Mouse (Mus musculus) stomach, embryonic 15.5 days (tissue): ENCODE measurements around the gene Prepl. TPM values are rescaled to one million over a fixed set of nuclear protein-coding genes. Genes with fewer than 3 reads are reported as not detected.

ENCODE experiments used
- ATAC-seq: fragments of 200-750 bp; cut with Nextera tagmentation; 2 replicates; pipeline ENCODE4 v1.8.0; 2017; ENCODE audit warnings: low read depth, moderate number of reproducible peaks, moderate TSS enrichment; ENCODE audit not compliant: insufficient read depth, low FRiP score
- H3K27ac ChIP-seq: fragments of 300-500 bp; sonication (generic); 2 replicates; pipeline ENCODE4 v1.5.1; 2015; ENCODE audit warnings: mild to moderate bottlenecking, inconsistent platforms
- H3K27me3 ChIP-seq: fragments of 300-500 bp; sonication (generic); replicated peaks from 2 replicates; pipeline ENCODE4 v1.6.1; 2015; ENCODE audit warnings: inconsistent platforms
- H3K36me3 ChIP-seq: fragments of 300-500 bp; sonication (generic); 2 replicates; pipeline ENCODE4 v1.6.1; 2015; ENCODE audit warnings: inconsistent platforms
- H3K4me1 ChIP-seq: fragments of 300-500 bp; sonication (generic); 2 replicates; pipeline ENCODE4 v1.6.1; 2015; ENCODE audit warnings: inconsistent platforms
- H3K4me2 ChIP-seq: fragments of 300-500 bp; sonication (generic); 2 replicates; pipeline ENCODE4 v1.6.1; 2015; ENCODE audit warnings: mild to moderate bottlenecking, inconsistent platforms
- H3K4me3 ChIP-seq: fragments of 300-500 bp; sonication (generic); replicated peaks from 2 replicates; pipeline ENCODE4 v1.5.1; 2015; ENCODE audit warnings: inconsistent platforms
- H3K9ac ChIP-seq: fragments of 300-500 bp; sonication (generic); 2 replicates; pipeline ENCODE4 v1.6.1; 2015; ENCODE audit warnings: inconsistent platforms
- H3K9me3 ChIP-seq: fragments of 300-500 bp; sonication (generic); 2 replicates; pipeline ENCODE4 v1.6.1; 2016; ENCODE audit warnings: inconsistent platforms
- WGBS: fragments of 180-500 bp; shearing (Covaris S2); methylation state at CpG from one replicate; pipeline ENCODE4 v1.1.7; 2015; 5-methylcytosine and 5-hydroxymethylcytosine counted together
- polyA plus RNA-seq: library from polyadenylated mRNA; unstranded; fragments of >200 nt; fragmentation: Nextera tagmentation; extraction: Ambion mirVana; gene quantifications from 2 replicates; pipeline ENCODE4 v1.2.1, GENCODE M21; 2015

Prepl gene
- polyA plus RNA-seq, 1 experiment from 2014 or later: 23.5 TPM

DNA sequence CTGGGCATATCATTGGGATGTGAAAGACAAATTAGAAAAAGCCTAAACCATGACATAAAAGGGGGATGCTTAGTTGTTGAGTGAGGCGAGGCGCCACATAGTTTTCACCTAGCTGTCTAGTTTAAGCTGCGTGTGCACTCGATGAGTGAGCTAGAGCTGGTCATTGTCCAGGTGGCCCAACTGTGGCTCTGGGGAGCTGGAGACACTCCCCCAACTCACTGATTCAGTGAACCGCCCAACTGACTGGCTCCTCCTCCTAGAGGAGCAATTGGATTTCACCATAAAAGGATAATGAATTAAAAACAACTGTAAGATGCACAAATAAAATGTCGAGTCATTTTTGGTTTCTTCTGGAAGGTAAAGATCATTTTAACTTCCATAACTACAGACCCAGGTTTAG is 1.0 kb downstream of the Prepl start:
- H3K9me3 ChIP-seq: no peaks in the 10 kb centered on the region
- H3K4me2 ChIP-seq: peak overlapping the region; percentile 84
- H3K4me3 ChIP-seq: peak overlapping the region; percentile 97
- H3K27ac ChIP-seq: no peak overlapping the region
- H3K4me1 ChIP-seq: 0 out of 2 replicates have a peak, but pooled peaks cover 4% of the 10 kb centered on the region
- no peaks in the 10 kb centered on the region for H3K27me3 ChIP-seq
- no peak overlapping the region for H3K9ac ChIP-seq
- WGBS: 50% methylated on average over 6 of the region's 6 CpGs
- ATAC-seq: no peak
- H3K36me3 ChIP-seq: no peaks in the 10 kb centered on the region

DNA sequence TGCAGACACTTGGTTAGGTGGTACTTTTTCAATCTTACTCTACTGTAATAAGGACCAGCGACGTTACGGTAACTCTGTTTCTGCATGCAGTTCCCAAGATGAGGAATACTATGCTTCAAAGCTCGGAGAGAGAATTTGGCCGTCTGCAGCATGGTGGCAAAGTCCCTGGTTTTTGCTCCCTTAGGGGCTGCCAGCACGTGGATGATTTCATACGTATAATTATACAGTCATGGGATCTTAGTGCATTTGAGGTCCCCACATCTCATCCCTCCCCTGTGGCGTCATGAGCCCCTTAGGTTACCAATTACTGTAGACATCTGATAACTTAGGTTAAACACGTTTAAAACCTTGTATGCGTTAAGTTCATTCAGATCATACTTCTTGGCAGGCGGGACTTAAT is 1.6 kb downstream of the Prepl start:
- H3K4me1 ChIP-seq: 0 out of 2 replicates have a peak, but pooled peaks cover 4% of the 10 kb centered on the region
- H3K4me2 ChIP-seq: no peak overlapping the region
- WGBS: 84% methylated on average over 11 of the region's 11 CpGs

GRCm38 (mm10) chr17:85087591-85087990 is 2.5 kb downstream of the Prepl start:
- Histone ChIP-seq H3K27me3 (no peaks in the 10 kb centered on the region), H3K4me1 (0 out of 2 replicates have a peak, but pooled peaks cover 4% of the 10 kb centered on the region), H3K4me2 (no peak overlapping the region), H3K4me3 (no peak overlapping the region), H3K9me3 (no peaks in the 10 kb centered on the region), H3K27ac (no peak overlapping the region), H3K36me3 (no peaks in the 10 kb centered on the region), H3K9ac (no peak overlapping the region)
- WGBS: 90% methylated on average over 5 of the region's 5 CpGs
- no peak for ATAC-seq

More for the DNA sequence above, 1.6 kb downstream of the Prepl start:
- Histone ChIP-seq H3K27ac (no peak overlapping the region), H3K4me3 (no peak overlapping the region), H3K9me3 (no peaks in the 10 kb centered on the region), H3K9ac (no peak overlapping the region), H3K36me3 (no peaks in the 10 kb centered on the region), H3K27me3 (no peaks in the 10 kb centered on the region)
- ATAC-seq: no peak

GRCm38 (mm10) chr17:85086501-85086900 is 3.5 kb downstream of the Prepl start:
- Histone ChIP-seq H3K27me3 (no peaks in the 10 kb centered on the region), H3K27ac (no peak overlapping the region), H3K36me3 (no peaks in the 10 kb centered on the region), H3K4me3 (no peak overlapping the region), H3K4me1 (0 out of 2 replicates have a peak, but pooled peaks cover 4% of the 10 kb centered on the region), H3K9me3 (no peaks in the 10 kb centered on the region), H3K4me2 (no peak overlapping the region), H3K9ac (no peak overlapping the region)
- no peak for ATAC-seq
- WGBS: 77% methylated on average over 1 of the region's 1 CpGs

GRCm38 (mm10) chr17:85085335-85085734 is 4.7 kb downstream of the Prepl start:
- Histone ChIP-seq H3K27me3 (no peaks in the 10 kb centered on the region), H3K9me3 (no peaks in the 10 kb centered on the region), H3K4me2 (no peak overlapping the region), H3K27ac (no peak overlapping the region), H3K4me1 (0 out of 2 replicates have a peak, but pooled peaks cover 4% of the 10 kb centered on the region), H3K36me3 (no peaks in the 10 kb centered on the region), H3K4me3 (no peak overlapping the region), H3K9ac (no peak overlapping the region)
- 82% methylated on average over 2 of the region's 2 CpGs for WGBS
- no peak for ATAC-seq

DNA sequence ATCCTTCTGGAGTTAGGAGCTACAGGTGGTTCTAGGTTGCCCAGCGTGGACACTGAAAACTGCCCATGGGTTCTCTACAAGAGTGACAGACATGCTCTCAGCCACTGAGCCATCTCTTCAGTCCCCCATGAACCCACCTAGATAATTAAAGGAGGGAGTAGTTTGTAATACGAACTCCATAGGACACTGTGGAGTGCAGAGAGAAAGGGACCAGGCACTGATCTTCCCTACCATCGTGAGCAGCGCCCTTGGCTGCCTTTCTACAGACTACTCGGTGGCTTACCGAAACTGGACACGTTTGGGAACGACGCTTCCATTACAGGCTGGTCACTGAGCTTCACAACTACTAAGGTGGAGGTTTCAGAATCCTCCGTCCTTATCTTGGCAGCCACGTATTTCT is 9.3 kb downstream of the Prepl start:
- H3K27ac ChIP-seq: no peak overlapping the region
- ATAC-seq: no peak
- H3K9ac ChIP-seq: no peak overlapping the region
- no peaks in the 10 kb centered on the region for H3K4me1 ChIP-seq
- 96% methylated on average over 11 of the region's 11 CpGs for WGBS
- no peaks in the 10 kb centered on the region for H3K27me3 ChIP-seq
- no peak overlapping the region for H3K4me3 ChIP-seq
- H3K36me3 ChIP-seq: peaks cover 15% of the 10 kb centered on the region
- H3K9me3 ChIP-seq: no peaks in the 10 kb centered on the region
- no peak overlapping the region for H3K4me2 ChIP-seq

DNA sequence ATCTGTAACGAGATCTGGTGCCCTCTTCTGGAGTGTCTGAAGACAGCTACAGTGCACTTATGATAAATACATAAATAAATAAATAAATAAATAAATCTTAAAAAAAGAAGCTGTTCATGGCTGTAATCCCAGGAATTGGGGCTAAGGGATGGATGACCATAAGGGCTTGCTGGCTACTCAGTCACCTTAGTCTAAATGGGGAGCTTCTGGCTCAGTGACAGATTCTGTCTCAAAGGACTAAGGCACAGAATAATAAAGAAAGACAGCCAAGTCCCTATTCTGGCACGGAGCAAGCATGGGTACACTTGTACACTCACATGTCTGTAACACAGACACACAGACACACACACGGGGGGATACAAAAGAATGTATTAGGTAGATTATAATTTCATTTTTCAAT is 10.8 kb downstream of the Prepl start:
- H3K4me2 ChIP-seq: no peak overlapping the region
- H3K9ac ChIP-seq: no peak overlapping the region
- no peak overlapping the region for H3K27ac ChIP-seq
- no peak for ATAC-seq
- peaks cover 15% of the 10 kb centered on the region for H3K36me3 ChIP-seq
- no peaks in the 10 kb centered on the region for H3K9me3 ChIP-seq
- no peaks in the 10 kb centered on the region for H3K4me1 ChIP-seq
- H3K4me3 ChIP-seq: no peak overlapping the region
- WGBS: 93% methylated on average over 3 of the region's 3 CpGs
- H3K27me3 ChIP-seq: no peaks in the 10 kb centered on the region

DNA sequence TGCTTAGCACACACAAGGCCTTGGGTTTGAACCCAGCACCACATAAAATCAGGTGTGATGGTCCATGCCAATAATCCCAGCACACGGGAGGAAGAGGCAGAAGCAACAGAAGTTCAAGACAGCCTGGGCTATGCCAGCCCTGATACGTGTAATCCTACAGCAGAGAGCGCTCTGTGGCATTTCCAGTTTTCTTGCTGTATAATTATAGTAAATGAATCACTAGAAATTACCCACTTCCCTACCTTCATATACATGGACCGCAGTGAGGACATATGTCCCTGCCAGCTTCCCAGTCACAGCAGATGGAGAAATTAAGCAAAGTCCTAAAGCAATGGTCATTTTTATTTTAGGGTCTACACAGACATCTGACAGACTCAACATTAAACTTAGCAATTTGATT is 16.0 kb downstream of the Prepl start:
- WGBS: 87% methylated on average over 4 of the region's 4 CpGs
- Histone ChIP-seq H3K36me3 (peaks cover 16% of the 10 kb centered on the region), H3K4me3 (no peak overlapping the region), H3K27ac (no peak overlapping the region), H3K4me1 (no peaks in the 10 kb centered on the region), H3K9me3 (no peaks in the 10 kb centered on the region), H3K27me3 (no peaks in the 10 kb centered on the region), H3K9ac (no peak overlapping the region), H3K4me2 (no peak overlapping the region)
- no peak for ATAC-seq

DNA sequence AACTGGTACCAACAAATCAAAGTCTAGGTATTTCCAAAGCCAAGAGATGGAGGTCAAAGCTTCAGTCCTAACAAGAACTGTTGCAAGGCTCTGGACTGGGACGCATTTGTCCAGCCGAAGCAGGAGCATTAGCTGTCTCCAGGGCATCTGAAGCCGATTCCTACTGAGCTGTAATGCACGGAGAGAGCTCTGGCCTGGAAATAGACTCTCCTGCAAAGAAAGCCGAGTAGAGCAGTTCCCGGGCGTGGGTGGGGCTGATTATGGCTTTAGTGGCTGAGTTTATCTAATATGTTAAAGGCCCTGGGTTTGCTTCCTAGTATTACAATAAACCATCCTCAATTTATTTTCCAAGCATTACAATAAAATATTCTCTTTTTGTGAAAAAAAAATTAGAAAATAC is 16.8 kb downstream of the Prepl start:
- Histone ChIP-seq H3K4me3 (no peak overlapping the region), H3K4me2 (no peak overlapping the region), H3K4me1 (no peaks in the 10 kb centered on the region), H3K9me3 (no peaks in the 10 kb centered on the region), H3K27me3 (no peaks in the 10 kb centered on the region), H3K36me3 (peaks cover 8% of the 10 kb centered on the region), H3K27ac (no peak overlapping the region), H3K9ac (no peak overlapping the region)
- ATAC-seq: no peak
- WGBS: 64% methylated on average over 7 of the region's 7 CpGs

- no peak overlapping the region for H3K27ac ChIP-seq
- H3K27me3 ChIP-seq: no peaks in the 10 kb centered on the region
- 0 out of 2 replicates have a peak, but pooled peaks cover 3% of the 10 kb centered on the region for H3K36me3 ChIP-seq
- 72% methylated on average over 11 of the region's 11 CpGs for WGBS
- no peaks in the 10 kb centered on the region for H3K9me3 ChIP-seq
- ATAC-seq: no peak
- H3K4me1 ChIP-seq: no peaks in the 10 kb centered on the region
- no peak overlapping the region for H3K4me3 ChIP-seq
- no peak overlapping the region for H3K4me2 ChIP-seq
- H3K9ac ChIP-seq: no peak overlapping the region
These were observed 17.7 kb downstream of the Prepl start for GRCm38 (mm10) chr17:85072383-85072782.

GRCm38 (mm10) chr17:85071088-85071775 is 18.8 kb downstream of the Prepl start:
- Histone ChIP-seq H3K9ac (no peak overlapping the region), H3K27ac (no peak overlapping the region), H3K4me2 (no peak overlapping the region), H3K4me1 (no peaks in the 10 kb centered on the region), H3K27me3 (no peaks in the 10 kb centered on the region), H3K4me3 (no peak overlapping the region), H3K36me3 (0 out of 2 replicates have a peak, but pooled peaks cover 3% of the 10 kb centered on the region), H3K9me3 (no peaks in the 10 kb centered on the region)
- WGBS: 88% methylated on average over 8 of the region's 8 CpGs
- no peak for ATAC-seq

DNA sequence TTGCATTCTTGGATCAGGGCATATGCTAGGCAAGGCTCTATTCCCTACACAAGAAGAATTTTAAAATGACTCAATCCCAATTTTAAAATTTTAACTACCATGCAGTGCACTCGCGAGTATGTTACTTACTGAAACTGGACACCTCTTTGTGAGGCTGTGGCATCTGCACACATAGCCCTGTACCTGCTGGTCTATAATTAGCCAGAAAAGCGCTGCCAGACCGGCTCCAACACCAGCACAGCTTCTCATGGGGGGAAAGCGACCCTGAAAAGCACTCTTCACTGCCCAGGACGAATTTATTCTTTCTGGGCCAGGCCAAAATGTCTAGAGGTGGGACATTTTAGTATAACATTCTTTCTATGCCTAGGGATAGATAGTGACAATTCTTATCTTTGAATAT is 19.4 kb downstream of the Prepl start:
- 83% methylated on average over 6 of the region's 6 CpGs for WGBS
- no peak overlapping the region for H3K4me2 ChIP-seq

More for the DNA sequence above, 19.4 kb downstream of the Prepl start:
- H3K27me3 ChIP-seq: no peaks in the 10 kb centered on the region
- no peak overlapping the region for H3K4me3 ChIP-seq
- H3K27ac ChIP-seq: no peak overlapping the region
- ATAC-seq: no peak
- H3K9ac ChIP-seq: no peak overlapping the region
- H3K36me3 ChIP-seq: peaks cover 7% of the 10 kb centered on the region
- H3K9me3 ChIP-seq: no peaks in the 10 kb centered on the region
- H3K4me1 ChIP-seq: no peaks in the 10 kb centered on the region
